Mouse (Mus musculus) kidney, adult 2 months (tissue): Measurements from ENCODE around the gene Msl2.

Experiments used
- CTCF ChIP-seq: fragments of 200-500 bp; conservative IDR thresholded peaks from 2 replicates; pipeline ENCODE4 v1.5.1; 2011; ENCODE audit warnings: low read depth, mild to moderate bottlenecking, control low read depth, low read length, moderate library complexity, mixed read lengths; ENCODE audit not compliant: insufficient read depth, insufficient read length
- POLR2A ChIP-seq: fragments of 200-500 bp; IDR thresholded peaks from one replicate; pipeline ENCODE4 v1.6.1; 2011; ENCODE audit warnings: low read depth, low read length, control low read depth

DNA sequence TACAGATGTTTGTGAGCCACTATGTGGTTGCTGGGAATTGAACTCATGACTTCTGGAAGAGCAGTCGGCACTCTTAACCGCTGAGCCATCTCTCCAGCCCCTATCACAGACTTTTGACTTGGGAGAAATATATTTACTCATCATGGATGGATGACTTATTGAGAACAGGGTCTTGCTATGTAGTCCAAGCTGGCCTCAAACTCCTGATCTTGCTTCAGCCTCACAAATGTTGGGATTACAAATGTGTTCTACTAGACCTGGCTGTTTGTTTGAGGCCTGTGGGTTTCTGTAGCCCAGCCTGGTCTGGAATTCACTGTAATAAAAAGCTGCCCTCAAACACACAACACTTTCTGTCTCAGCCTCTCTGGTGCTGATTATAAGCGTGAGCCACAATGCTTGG, 22.6 kb downstream of the Msl2 start:
- TF ChIP-seq CTCF, result no peak
- TF ChIP-seq POLR2A, result no peak
